Mouse (Mus musculus) spleen, adult 2 months (tissue): Measurements from ENCODE around the gene Mtss1l.

Source experiments
- CTCF ChIP-seq: fragments of 200-500 bp; IDR thresholded peaks from 2 replicates; pipeline ENCODE4 v1.5.1; 2011; ENCODE audit warnings: mild to moderate bottlenecking, inconsistent platforms; ENCODE audit not compliant: insufficient read depth, insufficient read length, insufficient replicate concordance; ENCODE audit errors: extremely low read depth
- POLR2A ChIP-seq: fragments of 200-500 bp; IDR thresholded peaks from 2 replicates; pipeline ENCODE4 v1.6.1; 2011; ENCODE audit warnings: low read depth, low read length, inconsistent platforms

GRCm38 (mm10) chr8:110772452-110772851 is 51.2 kb downstream of the Mtss1l start:
- no peak for TF ChIP-seq POLR2A
- no peak for TF ChIP-seq CTCF
